Mouse (Mus musculus) embryo, embryonic 9.5 days (tissue): ENCODE measurements around the gene Tbc1d1.

Experiments used
- DNase-seq: peaks from one replicate; pipeline ENCODE4 v3.0.0-alpha.2; 2017; ENCODE audit errors: extremely low spot score

Tbc1d1 gene

DNA sequence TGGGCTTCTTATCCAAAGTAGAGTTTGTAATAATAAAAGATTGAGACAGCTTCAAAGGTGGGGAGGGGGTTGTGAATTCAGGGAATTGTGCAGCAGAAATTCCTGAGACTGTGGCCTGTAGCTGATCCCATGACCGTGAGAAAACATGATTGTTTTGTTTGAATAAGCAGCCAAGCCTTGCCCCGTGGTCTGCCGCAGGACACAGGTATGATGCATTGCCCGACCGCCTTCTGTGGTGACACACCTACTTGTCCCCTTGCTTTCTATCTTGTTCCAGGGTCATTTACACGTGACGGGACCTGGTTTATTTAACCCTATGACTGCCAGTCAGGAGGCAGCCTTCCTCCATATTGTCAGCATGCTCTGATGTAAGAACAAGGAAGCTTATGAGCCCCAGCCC lies 123.6 kb downstream of the Tbc1d1 start:
- DNase-seq: no peak

DNA sequence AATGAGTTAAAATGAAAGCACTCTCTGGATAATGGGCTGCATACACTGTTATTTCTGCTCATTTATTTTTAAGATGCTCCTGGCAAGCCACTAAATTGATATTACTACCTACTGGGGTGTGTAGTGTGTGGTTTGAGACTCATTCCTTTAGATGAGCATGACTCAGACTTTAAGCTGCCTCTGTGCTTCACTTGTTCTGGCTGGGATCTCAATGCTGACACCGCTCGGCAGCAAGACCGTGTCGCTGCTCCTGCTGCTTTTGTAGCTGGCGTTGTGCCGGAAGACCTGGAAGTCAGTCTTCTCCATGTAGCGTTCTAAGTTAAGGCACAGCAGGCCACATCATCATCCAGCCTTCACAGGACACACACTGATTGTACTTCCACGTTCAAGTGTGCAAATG lies 124.1 kb downstream of the Tbc1d1 start:
- DNase-seq: no peak

DNA sequence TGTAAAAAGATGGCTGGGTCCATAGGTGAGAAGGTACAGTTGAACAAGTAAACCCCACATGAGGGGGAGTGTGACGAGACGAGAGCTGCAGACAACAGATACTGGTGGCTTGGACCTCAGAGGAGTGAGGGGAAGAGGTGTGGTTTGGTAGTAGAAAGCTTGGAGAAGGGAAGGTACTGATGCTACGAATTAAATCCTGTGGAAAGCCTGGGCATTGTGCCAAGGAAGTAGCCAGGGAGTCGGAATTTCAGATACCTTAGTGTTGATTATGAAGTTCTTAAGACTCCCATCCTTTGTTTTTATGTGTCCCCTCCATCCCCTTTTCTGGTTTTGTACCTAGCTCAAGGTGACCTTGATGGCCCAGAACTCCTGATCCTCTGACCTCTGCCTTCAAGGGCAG lies 124.5 kb downstream of the Tbc1d1 start:
- DNase-seq: no peak

DNA sequence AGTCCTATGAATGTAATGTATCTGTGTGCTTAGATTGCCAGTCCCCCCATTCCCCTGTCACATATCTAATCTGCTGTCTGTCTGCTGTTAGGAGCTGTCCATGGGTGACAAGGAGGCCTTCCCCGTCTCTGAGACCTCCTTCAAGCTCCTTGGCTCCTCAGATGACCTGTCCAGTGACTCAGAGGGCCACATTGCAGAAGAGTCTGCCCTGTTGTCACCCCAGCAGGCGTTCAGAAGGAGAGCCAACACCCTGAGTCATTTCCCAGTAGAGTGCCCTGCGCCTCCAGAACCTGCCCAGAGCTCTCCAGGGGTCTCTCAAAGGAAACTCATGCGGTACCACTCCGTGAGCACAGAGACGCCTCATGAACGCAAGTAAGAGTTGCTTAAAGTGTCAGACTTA lies 125.6 kb downstream of the Tbc1d1 start:
- no peak for DNase-seq

DNA sequence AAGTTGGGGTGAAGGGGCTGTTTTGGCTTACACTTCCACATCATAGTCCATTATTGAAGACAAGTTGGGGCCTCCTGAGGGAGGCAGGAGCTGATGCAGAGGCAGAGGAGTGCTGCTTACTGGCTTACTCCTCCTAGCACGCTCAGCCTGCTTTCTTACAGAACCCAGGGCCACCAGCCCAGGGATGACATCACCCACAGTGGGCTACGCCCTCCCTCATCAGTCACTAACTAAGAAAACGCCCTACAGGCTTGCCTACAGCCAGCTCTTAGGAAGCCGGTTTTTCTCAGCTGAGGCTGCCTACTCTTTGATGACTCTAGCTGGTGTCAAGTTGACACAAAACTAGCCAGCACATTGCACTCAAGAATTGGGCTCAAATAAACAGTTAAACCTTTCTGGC lies 126.5 kb downstream of the Tbc1d1 start:
- DNase-seq: no peak

DNA sequence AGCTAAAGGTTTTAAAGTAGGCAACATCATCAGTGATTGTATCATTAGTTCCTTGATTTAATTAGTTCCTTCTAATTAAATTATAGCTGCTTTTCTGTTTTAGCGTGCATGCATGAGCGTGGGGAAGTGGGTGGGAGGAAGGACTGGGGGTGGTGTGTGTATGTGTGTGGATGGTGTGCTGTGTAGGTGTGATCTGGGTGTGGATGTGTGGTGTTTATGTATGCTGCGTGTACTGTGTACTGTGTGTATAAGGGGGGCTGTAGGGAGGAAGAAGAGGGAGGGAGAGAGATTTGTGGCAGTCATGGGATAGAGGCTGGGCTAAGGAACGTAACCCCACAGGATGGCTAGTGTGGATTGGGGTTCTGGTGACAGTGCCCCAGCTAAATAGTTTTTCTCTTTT lies 129.2 kb downstream of the Tbc1d1 start:
- no peak for DNase-seq

DNA sequence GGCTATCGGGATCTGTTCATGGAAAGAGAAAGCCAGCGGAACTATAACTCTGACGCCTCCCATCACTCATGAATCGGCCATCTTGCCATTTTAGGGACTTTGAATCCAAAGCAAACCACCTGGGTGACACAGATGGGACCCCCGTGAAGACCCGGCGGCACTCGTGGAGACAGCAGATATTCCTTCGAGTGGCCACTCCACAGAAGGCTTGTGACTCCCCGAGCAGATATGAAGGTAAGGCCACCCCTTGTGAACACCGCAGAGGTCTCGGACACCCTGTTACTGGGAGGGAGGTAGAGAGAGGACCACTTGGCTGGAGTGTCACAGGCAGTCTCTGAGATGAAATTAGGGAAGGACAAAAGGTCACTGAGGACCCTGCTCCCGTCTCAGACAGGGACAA lies 129.7 kb downstream of the Tbc1d1 start:
- no peak for DNase-seq

DNA sequence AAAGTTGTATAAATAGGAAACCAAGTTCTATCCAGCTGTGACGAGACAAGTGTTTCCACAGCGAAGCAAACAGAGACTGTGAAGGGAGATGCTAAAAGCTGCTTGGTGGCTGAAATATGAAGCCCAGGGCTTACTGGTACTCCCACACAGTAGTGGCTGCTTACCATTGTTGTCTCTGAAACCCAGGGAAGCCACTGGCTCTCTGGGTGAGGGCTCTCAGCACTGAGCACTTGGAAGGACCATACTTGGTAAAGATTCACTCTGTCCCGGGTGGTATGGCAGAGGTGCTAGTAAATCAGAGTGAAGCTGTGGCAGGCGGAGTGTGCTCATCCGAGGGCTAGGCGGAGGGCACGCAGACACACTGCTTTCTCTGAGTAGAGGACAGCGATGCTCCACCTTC lies 131.2 kb downstream of the Tbc1d1 start:
- DNase-seq: no peak

DNA sequence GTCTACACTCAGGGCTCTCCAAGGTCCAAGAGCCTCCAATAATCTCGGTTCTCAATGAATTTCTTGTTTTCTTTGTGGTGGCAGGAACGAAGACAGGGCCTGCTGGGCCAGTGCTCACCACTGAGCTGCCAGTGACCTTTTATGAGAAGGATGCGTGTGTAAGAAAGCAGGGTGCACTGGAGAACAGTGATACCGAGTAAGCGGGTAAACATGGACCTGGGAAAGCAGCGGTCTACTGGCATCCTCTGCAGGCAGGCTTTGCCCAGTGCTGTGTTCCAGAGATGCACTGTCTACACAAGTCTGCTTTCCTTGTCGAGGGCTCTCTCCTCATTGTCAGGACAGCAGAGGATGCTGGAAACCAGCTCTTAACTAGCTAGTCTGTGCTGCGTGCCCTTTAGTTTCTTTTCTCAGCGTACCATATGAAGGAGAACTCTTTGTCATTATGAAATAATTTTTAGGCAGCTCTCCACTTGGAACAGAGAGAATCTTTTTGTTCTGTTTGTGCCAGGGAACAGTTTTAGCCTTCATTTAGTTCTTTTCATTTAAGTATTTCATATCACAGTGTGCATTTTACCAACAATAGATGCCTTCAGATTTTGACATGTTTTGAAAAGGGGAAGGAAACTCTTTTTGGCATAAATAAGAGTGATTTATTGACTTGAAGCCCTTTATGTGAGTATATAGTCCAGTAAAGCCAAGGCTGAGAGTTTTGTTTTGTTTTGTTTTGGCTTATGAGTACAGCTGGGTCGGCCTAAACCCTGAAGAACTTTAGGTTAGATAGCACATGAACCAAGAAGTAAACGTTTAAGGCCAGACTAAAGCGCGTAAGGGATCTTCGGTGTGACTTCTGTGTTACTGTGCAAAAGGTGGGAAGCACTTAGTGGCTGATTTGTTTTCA lies 132.2 kb downstream of the Tbc1d1 start:
- DNase-seq: no peak

DNA sequence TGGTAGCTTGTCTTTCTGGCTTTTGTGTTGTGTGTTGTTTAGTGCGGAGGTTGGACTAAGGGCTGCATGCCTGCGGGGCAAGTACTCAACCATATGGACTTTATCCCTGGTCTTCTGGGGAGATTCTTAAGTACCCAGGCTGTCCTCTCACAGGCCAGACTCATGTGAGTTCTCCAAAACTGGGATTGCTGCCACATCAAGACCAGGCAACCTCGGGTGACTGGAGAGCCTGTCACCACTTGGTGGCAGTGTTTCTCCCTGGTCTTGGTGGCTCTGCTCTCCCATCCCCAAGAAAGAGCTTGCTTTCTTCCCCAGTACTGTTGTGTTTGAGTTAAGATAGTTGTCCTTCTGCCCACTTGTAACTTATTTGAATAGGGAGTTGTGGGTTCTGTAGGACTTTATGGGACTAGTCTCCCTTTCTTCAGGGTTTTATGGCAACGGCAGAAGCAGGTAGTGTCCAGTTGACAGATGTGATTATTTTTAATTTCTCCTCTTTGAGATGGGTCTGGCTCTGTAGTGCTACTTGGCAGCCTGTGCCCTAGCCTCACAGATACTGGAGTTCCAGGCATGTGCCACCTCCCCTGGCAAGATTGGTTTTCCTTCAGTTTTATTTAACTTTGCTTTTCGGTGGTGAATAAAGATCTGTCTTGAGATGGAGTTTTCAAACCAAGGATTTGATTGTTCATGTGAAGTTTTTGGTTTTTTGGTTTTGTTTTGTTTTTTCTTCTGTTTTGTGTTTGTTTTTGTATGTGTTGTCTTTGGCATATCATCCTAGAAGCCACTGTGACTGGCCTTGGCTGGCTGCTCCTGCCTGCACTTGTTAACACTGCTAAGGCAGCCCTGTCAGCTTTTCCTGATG lies 133.3 kb downstream of the Tbc1d1 start:
- peak; percentile 58 for DNase-seq

DNA sequence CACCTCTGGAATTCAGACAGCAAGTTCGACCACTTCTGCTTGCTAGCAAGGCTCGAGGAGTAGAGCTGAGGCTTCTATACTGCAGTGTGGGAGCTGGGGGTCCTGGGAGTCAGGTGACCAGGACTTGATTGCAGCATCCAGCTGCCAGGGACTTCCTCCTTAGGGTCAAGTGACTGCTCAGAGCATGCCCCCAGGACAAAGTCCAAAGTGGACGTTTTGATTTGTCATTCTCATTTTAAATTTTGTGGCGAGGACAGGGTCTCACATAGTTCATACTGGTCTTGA lies 133.9 kb downstream of the Tbc1d1 start:
- DNase-seq: no peak

DNA sequence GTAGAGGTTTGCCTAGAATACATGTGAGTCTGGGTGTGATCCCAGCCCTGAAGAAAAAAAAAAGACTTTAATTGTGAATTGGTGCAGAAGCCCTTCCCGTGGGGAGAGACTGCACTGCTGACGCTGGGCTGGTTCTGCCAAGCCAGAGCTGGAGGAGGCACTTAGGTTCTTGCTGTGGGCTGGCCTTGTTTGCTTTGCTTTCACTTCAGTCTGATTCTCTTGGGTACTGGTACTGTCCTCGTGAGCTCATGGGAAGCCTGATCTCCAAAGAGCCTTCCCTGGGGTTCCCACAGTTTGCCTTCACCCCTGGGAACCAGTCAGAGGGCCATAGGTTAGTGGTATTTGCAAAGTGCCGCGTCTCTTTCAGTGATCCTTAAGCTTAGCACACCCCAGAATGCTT lies 135.6 kb downstream of the Tbc1d1 start:
- no peak for DNase-seq

DNA sequence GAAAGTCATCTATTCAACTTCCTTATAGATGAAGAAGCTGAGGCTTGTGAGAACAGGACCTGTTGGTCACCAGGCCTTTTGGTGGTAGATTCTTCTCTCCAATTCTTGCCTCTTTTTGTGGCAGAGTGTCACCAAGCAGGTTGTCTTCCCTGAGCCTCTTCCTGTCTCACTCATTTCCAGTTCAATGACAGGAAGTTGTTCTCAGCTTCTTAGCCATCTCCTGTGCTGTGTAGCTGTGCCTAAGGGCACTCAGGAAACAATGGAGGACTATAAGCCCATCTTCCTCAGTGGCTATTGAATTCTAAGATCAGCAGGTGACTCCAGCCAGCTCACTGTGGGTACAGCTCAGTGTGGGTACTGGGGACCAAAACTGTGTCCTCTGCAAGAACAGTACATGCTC lies 139.5 kb downstream of the Tbc1d1 start:
- no peak for DNase-seq

DNA sequence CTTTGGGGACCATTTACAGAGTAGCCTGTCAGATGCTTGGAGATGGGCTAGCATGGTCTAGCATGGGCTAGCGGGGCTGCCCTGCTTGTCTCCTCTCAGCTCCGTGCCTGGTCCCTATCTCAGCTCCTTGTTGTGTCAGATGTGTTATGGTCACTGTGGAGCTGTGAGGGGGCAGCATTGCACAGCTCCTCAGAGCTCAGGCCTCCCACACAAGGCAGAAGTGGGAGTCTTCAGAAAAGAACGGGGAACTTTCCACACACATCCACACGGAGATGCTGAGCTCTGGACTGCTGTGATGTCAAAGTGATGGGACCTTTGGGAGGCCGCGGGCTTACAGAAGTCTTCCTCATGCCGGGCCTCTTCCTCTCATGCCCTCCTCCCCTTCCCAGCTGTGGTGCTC lies 140.2 kb downstream of the Tbc1d1 start:
- DNase-seq: no peak

DNA sequence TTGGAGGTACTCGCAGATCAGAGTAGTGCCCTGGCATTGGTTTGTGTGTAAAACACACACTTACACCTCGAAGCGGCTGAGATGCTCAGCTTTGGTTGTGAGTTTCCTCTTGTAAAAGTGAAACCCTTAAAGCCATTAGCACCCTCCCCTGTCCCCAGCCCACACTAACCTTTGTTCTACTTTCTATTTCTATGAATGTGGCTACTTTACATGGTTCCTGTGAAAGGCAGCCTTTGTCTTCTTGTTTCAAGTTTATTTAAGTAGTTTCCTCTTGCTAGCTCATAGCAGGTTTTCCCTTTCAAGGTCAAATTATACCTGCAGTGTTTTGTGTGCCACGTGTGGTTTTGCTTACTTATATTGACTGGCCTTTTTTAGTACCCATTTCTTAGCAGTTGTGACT lies 141.0 kb downstream of the Tbc1d1 start:
- no peak for DNase-seq

DNA sequence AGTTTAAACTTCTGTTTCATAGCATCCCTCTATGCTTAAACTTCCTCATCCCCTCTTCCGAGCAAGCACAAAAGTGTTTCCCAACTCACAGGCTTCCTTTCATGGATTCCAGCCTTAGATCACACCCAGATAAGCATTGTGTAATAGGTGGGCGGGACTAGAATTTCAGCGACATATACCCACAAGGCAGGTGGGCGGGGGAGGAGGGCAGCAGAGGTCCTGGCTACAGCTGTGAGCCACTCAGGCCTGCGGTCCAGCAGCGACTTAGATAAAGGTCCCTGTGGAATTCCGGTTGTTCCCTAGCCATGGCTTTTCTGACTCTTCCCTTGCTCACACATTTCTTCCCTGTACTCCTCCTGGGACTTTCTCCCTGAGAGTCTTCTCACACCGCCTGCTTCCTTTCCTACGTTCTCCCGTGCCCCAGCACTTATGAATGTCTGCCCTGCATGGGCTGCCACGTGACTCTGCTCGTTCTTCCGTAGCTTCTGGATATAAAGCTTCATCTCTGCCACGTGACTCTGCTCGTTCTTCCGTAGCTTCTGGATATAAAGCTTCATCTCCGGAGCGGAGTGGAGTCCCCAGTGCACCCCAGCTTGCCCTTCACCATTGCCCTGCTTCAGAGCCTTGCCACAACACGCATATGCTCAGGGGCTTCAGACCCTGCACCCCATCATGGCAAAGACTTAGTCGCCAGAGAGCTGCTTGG lies 142.4 kb downstream of the Tbc1d1 start:
- peak; percentile 18 for DNase-seq

DNA sequence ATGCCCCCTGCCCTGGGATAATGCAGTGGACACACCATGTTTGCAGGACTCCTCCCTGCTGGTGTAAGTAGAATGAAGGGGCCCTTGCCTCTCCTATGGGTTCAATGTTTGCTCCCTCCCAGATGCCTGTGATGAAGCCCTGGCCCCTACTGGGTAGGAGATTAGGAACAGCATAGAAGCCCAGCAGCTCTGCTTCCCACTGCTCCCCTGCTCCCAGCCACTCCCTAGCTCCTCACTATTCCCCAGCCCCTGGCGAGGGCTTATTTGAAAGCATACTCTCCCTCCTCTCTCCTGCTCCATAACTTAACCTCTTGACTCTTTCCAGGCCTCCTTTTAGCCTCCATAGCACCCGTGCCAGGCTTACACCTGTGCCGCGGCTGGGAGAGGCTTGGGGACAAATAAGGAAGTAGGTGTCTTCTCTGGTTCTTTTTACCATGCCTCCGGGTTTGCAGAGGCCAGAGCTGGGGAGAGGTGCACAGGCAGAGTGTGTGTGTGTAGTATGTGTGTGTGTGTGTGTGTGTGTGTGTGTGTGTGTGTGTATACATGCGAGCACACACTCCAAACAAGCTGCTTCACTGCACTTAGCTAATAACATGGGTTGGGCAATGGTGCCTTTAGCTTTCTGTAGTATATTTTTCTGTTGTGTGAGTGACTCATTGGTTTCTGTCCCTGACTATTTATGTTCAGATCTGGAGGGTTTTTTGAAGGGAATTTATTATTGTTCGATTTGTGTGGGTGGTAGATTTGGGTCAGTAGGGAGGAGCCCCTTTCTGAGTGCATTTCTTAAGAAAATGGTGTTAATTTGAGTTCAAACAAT lies 143.6 kb downstream of the Tbc1d1 start:
- DNase-seq: no peak

DNA sequence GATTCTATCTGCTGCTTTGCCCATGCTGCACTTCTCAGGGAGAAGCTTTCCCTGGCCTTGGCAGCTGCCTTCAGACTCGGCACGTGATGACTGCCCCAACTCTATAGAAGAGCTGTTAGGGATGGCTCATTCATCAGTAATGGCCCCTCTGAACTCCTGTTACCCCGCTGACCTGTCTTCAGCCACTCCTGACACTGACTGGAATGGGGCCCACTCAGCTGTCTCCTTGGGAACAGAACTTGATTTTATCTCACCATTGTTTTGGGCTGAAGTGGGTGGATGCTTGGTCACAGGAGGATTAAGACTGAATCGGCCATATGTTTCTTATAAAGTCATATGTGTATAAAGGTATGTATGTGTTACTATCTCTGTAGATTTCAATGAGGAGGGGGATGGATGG lies 145.1 kb downstream of the Tbc1d1 start:
- DNase-seq: no peak

DNA sequence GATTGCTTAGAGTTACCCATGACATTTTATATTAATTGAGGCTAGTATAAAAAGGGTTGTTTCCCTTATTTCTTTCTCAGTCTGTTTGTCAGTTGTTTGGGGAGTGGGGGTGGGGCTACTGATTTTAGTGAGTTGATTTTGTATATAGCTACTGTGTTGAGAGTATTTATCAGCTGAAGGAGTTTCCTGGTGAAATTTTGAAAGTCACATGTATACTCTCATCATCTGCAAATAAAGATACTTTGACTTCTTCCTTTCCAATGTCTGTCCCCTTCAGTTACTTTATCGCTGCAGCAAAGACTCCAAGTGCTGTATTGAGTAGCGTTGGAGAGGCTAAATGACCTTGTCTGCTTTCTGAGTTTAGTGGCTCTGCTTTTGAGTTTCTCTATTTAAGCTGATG lies 151.2 kb downstream of the Tbc1d1 start:
- no peak for DNase-seq

DNA sequence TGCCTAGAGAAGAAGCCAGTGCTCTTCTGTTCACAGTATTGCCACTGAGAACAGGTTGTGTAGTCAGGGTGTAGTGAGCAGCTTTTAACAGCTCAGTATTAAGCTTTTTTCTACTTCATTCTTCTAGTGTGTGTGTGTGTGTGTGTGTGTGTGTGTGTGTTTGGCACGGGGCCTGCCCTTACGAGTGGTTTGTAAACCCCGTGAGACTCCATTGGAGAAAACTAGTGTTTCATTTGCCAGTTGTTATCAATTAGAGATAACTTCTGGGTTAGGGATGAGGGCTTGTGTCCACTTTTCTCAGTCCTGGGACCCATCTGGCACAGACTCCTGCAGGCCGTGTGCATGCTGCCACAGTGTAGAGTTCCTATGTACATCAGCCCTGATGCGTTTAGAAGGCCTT lies 156.2 kb downstream of the Tbc1d1 start:
- DNase-seq: no peak

DNA sequence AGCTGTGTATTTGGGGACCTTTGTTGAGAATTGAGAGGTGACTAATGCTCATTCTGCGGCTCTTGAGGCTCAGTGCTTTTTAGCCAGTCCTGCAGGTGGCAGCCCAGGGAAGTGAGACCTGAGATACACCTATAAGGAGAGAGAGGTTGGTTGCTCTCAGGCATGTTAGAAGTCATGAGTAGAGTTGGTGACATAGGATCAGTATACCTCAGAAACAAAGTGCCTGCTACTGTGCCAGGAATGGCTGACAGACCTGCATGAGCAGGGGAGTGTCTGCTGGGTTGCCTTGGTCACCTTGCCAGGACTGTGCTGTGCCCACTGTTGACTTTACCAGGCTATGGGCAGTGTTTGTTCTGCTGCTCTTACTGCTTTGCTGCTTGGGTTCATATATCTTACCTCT lies 157.4 kb downstream of the Tbc1d1 start:
- DNase-seq: no peak
